Mouse (Mus musculus) neural tube, embryonic 11.5 days (tissue): Measurements from ENCODE around the gene Kat2a. TPM values are rescaled to one million over a fixed set of nuclear protein-coding genes. Genes with fewer than 3 reads are reported as not detected.
"Not testable (repeated sequence)": the region's sequence is repeated elsewhere in the genome, so short reads cannot be mapped to it uniquely, and the experiment has no call there.

ENCODE experiments used
- ATAC-seq: fragments of 200-750 bp; cut with Nextera tagmentation; 2 replicates; pipeline ENCODE4 v1.8.0; 2017; ENCODE audit warnings: moderate number of reproducible peaks, mild to moderate bottlenecking, moderate TSS enrichment, moderate library complexity; ENCODE audit not compliant: insufficient read depth, low FRiP score, low TSS enrichment
- DNase-seq: peaks from one replicate; pipeline ENCODE4 v3.0.0-alpha.2; 2015; ENCODE audit warnings: low spot score
- H3K27ac ChIP-seq: fragments of 300-500 bp; sonication (generic); 2 replicates; pipeline ENCODE4 v1.5.1; 2014; ENCODE audit warnings: low read depth, mild to moderate bottlenecking, low read length
- H3K27me3 ChIP-seq: fragments of 300-500 bp; sonication (generic); 2 replicates; pipeline ENCODE4 v1.6.1; 2014; ENCODE audit warnings: mild to moderate bottlenecking, low read length, mixed read lengths; ENCODE audit not compliant: control insufficient read depth, insufficient read depth
- H3K36me3 ChIP-seq: fragments of 300-500 bp; sonication (generic); 2 replicates; pipeline ENCODE4 v1.6.1; 2014; ENCODE audit warnings: mild to moderate bottlenecking, low read length, moderate library complexity, mixed read lengths; ENCODE audit not compliant: control insufficient read depth, insufficient read depth
- H3K4me1 ChIP-seq: fragments of 300-500 bp; sonication (generic); 2 replicates; pipeline ENCODE4 v1.6.1; 2014; ENCODE audit warnings: low read length, mixed read lengths; ENCODE audit not compliant: control insufficient read depth, insufficient read depth
- H3K4me2 ChIP-seq: fragments of 300-500 bp; sonication (generic); 2 replicates; pipeline ENCODE4 v1.6.1; 2014; ENCODE audit warnings: low read depth, mild to moderate bottlenecking, moderate library complexity
- H3K4me3 ChIP-seq: fragments of 300-500 bp; sonication (generic); 2 replicates; pipeline ENCODE4 v1.5.1; 2014; ENCODE audit warnings: low read depth, low read length
- H3K9ac ChIP-seq: fragments of 300-500 bp; sonication (generic); 2 replicates; pipeline ENCODE4 v1.6.1; 2014; ENCODE audit warnings: mild to moderate bottlenecking, low read length
- H3K9me3 ChIP-seq: fragments of 300-500 bp; sonication (generic); 2 replicates; pipeline ENCODE4 v1.6.1; 2016; ENCODE audit warnings: low read length; ENCODE audit not compliant: control insufficient read depth
- WGBS: fragments of 180-500 bp; shearing (Covaris S2); extraction: QIAGEN DNeasy Blood & Tissue Kit; methylation state at CpG from one replicate; pipeline ENCODE4 v1.1.7; 2014; 5-methylcytosine and 5-hydroxymethylcytosine counted together
- polyA plus RNA-seq: library from polyadenylated mRNA; unstranded; fragments of >200 nt; fragmentation: Nextera tagmentation; extraction: Ambion mirVana; gene quantifications from 2 replicates; pipeline ENCODE4 v1.2.1, GENCODE M21; 2014

Gene Kat2a
- polyA plus RNA-seq, 1 experiment from 2014 or later: 66.4 TPM

DNA sequence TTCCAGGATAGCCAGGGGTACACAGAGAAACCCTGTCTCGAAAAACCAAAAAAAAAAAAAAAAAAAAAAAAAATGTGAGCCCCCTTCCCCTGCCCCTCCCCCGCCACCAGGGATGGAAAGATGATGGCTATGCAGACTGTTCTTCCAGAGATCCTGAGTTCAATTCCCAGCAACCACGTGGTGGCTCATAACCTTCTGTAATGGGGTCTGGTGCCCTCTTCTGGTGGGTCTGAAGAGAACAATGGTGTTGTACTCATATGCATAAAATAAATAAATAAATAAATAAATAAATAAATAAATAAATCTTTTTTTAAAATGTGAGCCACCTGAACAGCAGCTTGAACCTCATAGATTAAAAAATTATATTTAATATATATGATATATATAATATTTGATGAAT lies 56.7 kb downstream of the Kat2a start:
- H3K27ac ChIP-seq, DNase-seq, H3K9ac ChIP-seq, H3K4me1 ChIP-seq, H3K4me2 ChIP-seq, H3K4me3 ChIP-seq, H3K36me3 ChIP-seq, ATAC-seq, H3K9me3 ChIP-seq, H3K27me3 ChIP-seq: not testable (repeated sequence)
- 47% methylated on average over 2 of the region's 3 CpGs for WGBS

Other genes starting within 250 kb of the Kat2a start
- gene Klhl11, start 239.7 kb downstream of the Kat2a start, polyA plus RNA-seq: 13.9 and 14.8 TPM in 2 replicates
- 330 and 394 TPM in 2 replicates for gene Acly, start 184.5 kb downstream of the Kat2a start, polyA plus RNA-seq
- gene Ttc25, start 166.9 kb downstream of the Kat2a start, polyA plus RNA-seq: 1.0 and 1.4 TPM in 2 replicates
- gene Cnp, start 137.6 kb downstream of the Kat2a start, polyA plus RNA-seq: 26.1 and 28.0 TPM in 2 replicates
- 112 and 115 TPM in 2 replicates for gene Nkiras2, start 93.2 kb downstream of the Kat2a start, polyA plus RNA-seq
- gene Dnajc7, start 92.3 kb downstream of the Kat2a start, polyA plus RNA-seq: 77.0 and 81.1 TPM in 2 replicates
- gene Zfp385c, start 20.0 kb downstream of the Kat2a start, polyA plus RNA-seq: 0.32 TPM in 1 of 2 replicates, not detected in the other
- gene Dhx58, start 8.2 kb downstream of the Kat2a start, polyA plus RNA-seq: 1.4 and 1.9 TPM in 2 replicates
- not detected in 2 replicates for gene Hspb9, start 1.4 kb upstream of the Kat2a start, polyA plus RNA-seq
- 58.8 and 63.3 TPM in 2 replicates for gene Rab5c, start 25.8 kb upstream of the Kat2a start, polyA plus RNA-seq
- 2.2 and 2.4 TPM in 2 replicates for gene Kcnh4, start 47.5 kb upstream of the Kat2a start, polyA plus RNA-seq
- gene Hcrt, start 50.5 kb upstream of the Kat2a start, polyA plus RNA-seq: not detected in 2 replicates
- gene Ghdc, start 58.5 kb upstream of the Kat2a start, polyA plus RNA-seq: 2.2 and 2.4 TPM in 2 replicates
- 18.3 and 20.2 TPM in 2 replicates for gene Stat5b, start 138.3 kb upstream of the Kat2a start, polyA plus RNA-seq
- gene Stat5a, start 146.9 kb upstream of the Kat2a start, polyA plus RNA-seq: 1.3 and 1.9 TPM in 2 replicates
- gene Stat3, start 227.1 kb upstream of the Kat2a start, polyA plus RNA-seq: 34.7 and 42.1 TPM in 2 replicates